17 mouse cellular contexts compared by ENCODE assay signal in genomic region chr15:84280712-84281347, GRCm38 (mm10). TPM values are rescaled to one million over a fixed set of nuclear protein-coding genes. Genes with fewer than 3 reads are reported as not detected.
DNase-seq lines count a peak whose midpoint lies in the region; ATAC-seq and TF ChIP-seq lines count a peak whose summit lies in the region.
"Had no signal": no experiment of that assay in that cellular context is flagged by ENCODE, and none has a peak within 500 bp of the region (broad histone marks: within the 10 kb centered on the region; RNA-seq: fewer than 3 reads in every experiment).

No protein-coding gene starts in this region.

- H3K27ac ChIP-seq in lung, postnatal 0 days (ENCODE audit: low read length), result no peak overlapping the region
- no peak overlapping the region for H3K27ac ChIP-seq in midbrain, embryonic 11.5 days (ENCODE audit: low read depth, low read length)
- H3K27ac ChIP-seq: heart, embryonic 10.5 days; lung, embryonic 15.5 days; midbrain, embryonic 12.5 days had no signal

- 77% methylated on average over 11 of the region's 11 CpGs for WGBS in lung, postnatal 0 days
- WGBS in midbrain, embryonic 11.5 days, result 86% methylated on average over 11 of the region's 11 CpGs

- no peak overlapping the region for H3K9ac ChIP-seq in lung, postnatal 0 days (replicated peaks; ENCODE audit: low read depth)
- H3K9ac ChIP-seq in midbrain, embryonic 11.5 days (ENCODE audit: low read length), result no peak overlapping the region
- H3K9ac ChIP-seq: forebrain, postnatal 0 days; lung, embryonic 15.5 days; midbrain, embryonic 12.5 days had no signal

- H3K9me3 ChIP-seq in lung, postnatal 0 days (ENCODE audit: low read length), result no peaks in the 10 kb centered on the region
- no peaks in the 10 kb centered on the region for H3K9me3 ChIP-seq in midbrain, embryonic 11.5 days (ENCODE audit: control insufficient read depth, low read length)
- H3K9me3 ChIP-seq: heart, embryonic 10.5 days; lung, embryonic 15.5 days; midbrain, embryonic 12.5 days had no signal

- peak; percentile 49; the same call in 1 of the 2 replicates for ATAC-seq in lung, postnatal 0 days
- ATAC-seq in megakaryocyte, adult 5-6 weeks (ENCODE audit: poor library complexity, severe bottlenecking), result no peak
- no peak for ATAC-seq in midbrain, embryonic 11.5 days (ENCODE audit: low FRiP score)
- ATAC-seq: forebrain, postnatal 0 days had no signal

- no peaks in the 10 kb centered on the region for H3K36me3 ChIP-seq in lung, postnatal 0 days (ENCODE audit: insufficient read depth, low read length)
- H3K36me3 ChIP-seq in midbrain, embryonic 11.5 days (ENCODE audit: control insufficient read depth, insufficient read depth, low read length), result no peaks in the 10 kb centered on the region
- H3K36me3 ChIP-seq: lung, embryonic 15.5 days; midbrain, embryonic 12.5 days had no signal

- TF ChIP-seq CTCF in lung, postnatal 0 days (IDR thresholded peaks at IDR 0.05), result no peak

- no peak overlapping the region for H3K4me2 ChIP-seq in lung, postnatal 0 days (replicated peaks; ENCODE audit: low read depth, low read length)
- no peak overlapping the region for H3K4me2 ChIP-seq in midbrain, embryonic 11.5 days
- H3K4me2 ChIP-seq: lung, embryonic 15.5 days; midbrain, embryonic 12.5 days had no signal

- no peaks in the 10 kb centered on the region for H3K27me3 ChIP-seq in lung, postnatal 0 days (replicated peaks; ENCODE audit: insufficient read depth, low read length)
- H3K27me3 ChIP-seq in midbrain, embryonic 11.5 days (ENCODE audit: control insufficient read depth, insufficient read depth, low read length), result no peaks in the 10 kb centered on the region; the same call in 1 of the 2 replicates
- H3K27me3 ChIP-seq: lung, embryonic 15.5 days had no signal

- DNase-seq in lung, postnatal 0 days (ENCODE audit: low spot score), result no peak
- DNase-seq in lung, adult 18-20 months, result no peak
- DNase-seq in NIH3T3 (ENCODE audit: low read depth), result peak; percentile 77
- DNase-seq in adrenal gland, postnatal 36 days, result peak; percentile 73 to 75
- DNase-seq in urinary bladder, postnatal 25 days (ENCODE audit: low spot score), result peak; percentile 21
- DNase-seq in midbrain, embryonic 11.5 days (ENCODE audit: low spot score, missing footprints), result no peak
- DNase-seq: cerebellum, adult 11-12 months; forebrain, postnatal 0 days; heart, postnatal 36 days; layer of hippocampus, adult 9-11 months; liver; right cerebral cortex, postnatal 25 days; thymus, adult 2 months had no signal

- no peak for TF ChIP-seq EP300 in lung, postnatal 0 days (IDR thresholded peaks at IDR 0.05)

- no peak overlapping the region for H3K4me3 ChIP-seq in lung, postnatal 0 days (ENCODE audit: low read depth, low read length)
- H3K4me3 ChIP-seq in midbrain, embryonic 11.5 days (ENCODE audit: low read depth, low read length), result no peak overlapping the region
- H3K4me3 ChIP-seq: heart, embryonic 10.5 days; lung, embryonic 15.5 days; midbrain, embryonic 12.5 days had no signal

- no peaks in the 10 kb centered on the region for H3K4me1 ChIP-seq in lung, postnatal 0 days (ENCODE audit: insufficient read depth, low read depth, low read length)
- H3K4me1 ChIP-seq in midbrain, embryonic 11.5 days (ENCODE audit: control insufficient read depth, insufficient read depth, low read length), result no peaks in the 10 kb centered on the region; the same call in 1 of the 2 replicates
- H3K4me1 ChIP-seq: heart, embryonic 10.5 days; lung, embryonic 15.5 days; midbrain, embryonic 12.5 days had no signal

RNA-seq across cellular contexts. Expression of gene Parvg, which starts 43.0 kb away (rescaled TPM):
- polyA plus RNA-seq in lung, postnatal 0 days (2015; fragmentation: Nextera tagmentation; extraction: Ambion mirVana), result 4.3 and 4.8 TPM in 2 replicates
- total RNA-seq in adrenal gland, postnatal 36 days (2021), result 1 to 10 TPM; 3.0 to 3.3 TPM
- 54.9 and 59.6 TPM in 2 replicates for total RNA-seq in megakaryocyte, adult 5-6 weeks (2015)
- 147 and 225 TPM in 2 replicates for total RNA-seq in megakaryocyte, adult 5-6 weeks (2017)
- 0.63 and 1.2 TPM in 2 replicates for polyA plus RNA-seq in midbrain, embryonic 11.5 days (2014; fragmentation: Nextera tagmentation; extraction: Ambion mirVana)

RNA-seq across cellular contexts. Expression of gene Parvb, which starts 49.0 kb away (rescaled TPM):
- 7.9 and 8.5 TPM in 2 replicates for polyA plus RNA-seq in lung, postnatal 0 days (2015; fragmentation: Nextera tagmentation; extraction: Ambion mirVana)
- 10 to 100 TPM; 18.0 to 24.1 TPM for total RNA-seq in adrenal gland, postnatal 36 days (2021)
- 32.7 and 38.8 TPM in 2 replicates for total RNA-seq in megakaryocyte, adult 5-6 weeks (2015)
- total RNA-seq in megakaryocyte, adult 5-6 weeks (2017), result 9.5 and 10.6 TPM in 2 replicates
- polyA plus RNA-seq in midbrain, embryonic 11.5 days (2014; fragmentation: Nextera tagmentation; extraction: Ambion mirVana), result 10.2 and 10.8 TPM in 2 replicates

Comparison
In these comparisons a context has a peak if more than half of its experiments do, and no peak if none do; other contexts are left out.
1. DNase-seq: peak in NIH3T3 (single experiment), adrenal gland, postnatal 36 days (2 of 2) and urinary bladder, postnatal 25 days (single experiment); none in lung, postnatal 0 days (single experiment), lung, adult 18-20 months (0 of 2) and midbrain, embryonic 11.5 days (single experiment).
2. RNA of gene Parvg, which starts 43.0 kb away (total RNA-seq): 54.9 to 225 TPM in megakaryocyte, adult 5-6 weeks; 3.0 to 3.3 TPM in adrenal gland, postnatal 36 days; every median in the first group is over 10 times any median in the second.